Mouse (Mus musculus): ENCODE data around the gene Large2. TPM values are rescaled to one million over a fixed set of nuclear protein-coding genes. Genes with fewer than 3 reads are reported as not detected.

The Large2 gene
- polyA plus RNA-seq, 1 experiment from 2014 or later = 12.3 TPM

GRCm38 (mm10) chr2:92386821-92387570 lies 12.3 kb upstream of the Large2 start:
- Histone ChIP-seq H3K4me2 (ENCODE audit: low read depth, low read length) (no peak overlapping the region), H3K36me3 (ENCODE audit: control insufficient read depth, insufficient read depth, low read length) (0 out of 2 replicates have a peak, but pooled peaks cover 3% of the 10 kb centered on the region), H3K9ac (ENCODE audit: low read depth, low read length) (no peak overlapping the region), H3K4me3 (ENCODE audit: low read length) (no peak overlapping the region), H3K9me3 (ENCODE audit: control insufficient read depth, low read length) (no peaks in the 10 kb centered on the region), H3K4me1 (ENCODE audit: control insufficient read depth, insufficient read depth, low read length) (peaks cover 25% of the 10 kb centered on the region), H3K27me3 (replicated peaks; ENCODE audit: control insufficient read depth, insufficient read depth, low read length) (no peaks in the 10 kb centered on the region), H3K27ac (ENCODE audit: low read length) (no peak overlapping the region)
- WGBS = 91% methylated on average over 30 of the region's 30 CpGs
- ATAC-seq = no peak

GRCm38 (mm10) chr2:92385113-92386051 lies 10.7 kb upstream of the Large2 start:
- Histone ChIP-seq H3K4me1 (ENCODE audit: control insufficient read depth, insufficient read depth, low read length) (peaks cover 16% of the 10 kb centered on the region), H3K27ac (ENCODE audit: low read length) (no peak overlapping the region), H3K9me3 (ENCODE audit: control insufficient read depth, low read length) (no peaks in the 10 kb centered on the region), H3K4me2 (ENCODE audit: low read depth, low read length) (no peak overlapping the region), H3K36me3 (ENCODE audit: control insufficient read depth, insufficient read depth, low read length) (0 out of 2 replicates have a peak, but pooled peaks cover 3% of the 10 kb centered on the region), H3K9ac (ENCODE audit: low read depth, low read length) (no peak overlapping the region), H3K4me3 (ENCODE audit: low read length) (no peak overlapping the region), H3K27me3 (replicated peaks; ENCODE audit: control insufficient read depth, insufficient read depth, low read length) (no peaks in the 10 kb centered on the region)
- WGBS = 83% methylated on average over 22 of the region's 22 CpGs
- no peak for ATAC-seq

GRCm38 (mm10) chr2:92384101-92384500 lies 9.4 kb upstream of the Large2 start:
- no peak overlapping the region for H3K27ac ChIP-seq (ENCODE audit: low read length)
- 71% methylated on average over 4 of the region's 4 CpGs for WGBS
- H3K36me3 ChIP-seq (ENCODE audit: control insufficient read depth, insufficient read depth, low read length) = peaks cover 7% of the 10 kb centered on the region; the same call in 1 of the 2 replicates
- H3K9me3 ChIP-seq (ENCODE audit: control insufficient read depth, low read length) = no peaks in the 10 kb centered on the region
- no peak for ATAC-seq
- H3K9ac ChIP-seq (ENCODE audit: low read depth, low read length) = no peak overlapping the region
- peaks cover 12% of the 10 kb centered on the region for H3K4me1 ChIP-seq (ENCODE audit: control insufficient read depth, insufficient read depth, low read length)
- H3K4me3 ChIP-seq (ENCODE audit: low read length) = no peak overlapping the region
- H3K27me3 ChIP-seq (replicated peaks; ENCODE audit: control insufficient read depth, insufficient read depth, low read length) = no peaks in the 10 kb centered on the region
- H3K4me2 ChIP-seq (ENCODE audit: low read depth, low read length) = no peak overlapping the region

- peaks cover 17% of the 10 kb centered on the region; the same call in 1 of the 2 replicates for H3K36me3 ChIP-seq (ENCODE audit: control insufficient read depth, insufficient read depth, low read length)
- H3K27me3 ChIP-seq (replicated peaks; ENCODE audit: control insufficient read depth, insufficient read depth, low read length) = no peaks in the 10 kb centered on the region
- 84% methylated on average over 4 of the region's 4 CpGs for WGBS
- no peak overlapping the region for H3K4me2 ChIP-seq (ENCODE audit: low read depth, low read length)
- H3K9me3 ChIP-seq (ENCODE audit: control insufficient read depth, low read length) = no peaks in the 10 kb centered on the region
- H3K27ac ChIP-seq (ENCODE audit: low read length) = no peak overlapping the region
- peaks cover 4% of the 10 kb centered on the region; the same call in 1 of the 2 replicates for H3K4me1 ChIP-seq (ENCODE audit: control insufficient read depth, insufficient read depth, low read length)
- no peak overlapping the region for H3K9ac ChIP-seq (ENCODE audit: low read depth, low read length)
- H3K4me3 ChIP-seq (ENCODE audit: low read length) = no peak overlapping the region
- no peak for ATAC-seq
These were observed 8.1 kb upstream of the Large2 start for GRCm38 (mm10) chr2:92382759-92383158.

GRCm38 (mm10) chr2:92381901-92382588 lies 7.4 kb upstream of the Large2 start, which contains the start of gene 1700029I15Rik:
1700029I15Rik (plus strand) TSS chr2:92382538.
- Histone ChIP-seq H3K4me3 (ENCODE audit: low read length) (no peak within 1 kb of the TSS), H3K27ac (ENCODE audit: low read length) (no peak within 1 kb of the TSS), H3K9me3 (ENCODE audit: control insufficient read depth, low read length) (no peaks in the 10 kb centered on the region), H3K27me3 (replicated peaks; ENCODE audit: control insufficient read depth, insufficient read depth, low read length) (no peaks in the 10 kb centered on the region), H3K36me3 (ENCODE audit: control insufficient read depth, insufficient read depth, low read length) (peaks cover 20% of the 10 kb centered on the region; the same call in 1 of the 2 replicates), H3K4me2 (ENCODE audit: low read depth, low read length) (no peak within 1 kb of the TSS), H3K9ac (ENCODE audit: low read depth, low read length) (no peak within 1 kb of the TSS), H3K4me1 (ENCODE audit: control insufficient read depth, insufficient read depth, low read length) (no peaks in the 10 kb centered on the region)
- WGBS = 85% methylated on average over 5 of the region's 5 CpGs
- ATAC-seq = no peak

GRCm38 (mm10) chr2:92381161-92381560 lies 6.5 kb upstream of the Large2 start:
- Histone ChIP-seq H3K9ac (ENCODE audit: low read depth, low read length) (no peak overlapping the region), H3K4me2 (ENCODE audit: low read depth, low read length) (no peak overlapping the region), H3K27ac (ENCODE audit: low read length) (no peak overlapping the region), H3K27me3 (replicated peaks; ENCODE audit: control insufficient read depth, insufficient read depth, low read length) (no peaks in the 10 kb centered on the region), H3K4me3 (ENCODE audit: low read length) (no peak overlapping the region), H3K36me3 (ENCODE audit: control insufficient read depth, insufficient read depth, low read length) (peaks cover 18% of the 10 kb centered on the region; the same call in 1 of the 2 replicates), H3K9me3 (ENCODE audit: control insufficient read depth, low read length) (no peaks in the 10 kb centered on the region), H3K4me1 (ENCODE audit: control insufficient read depth, insufficient read depth, low read length) (peaks cover 4% of the 10 kb centered on the region)
- WGBS = 74% methylated on average over 5 of the region's 5 CpGs
- ATAC-seq = no peak

GRCm38 (mm10) chr2:92380495-92381050 lies 5.9 kb upstream of the Large2 start:
- no peak overlapping the region for H3K4me3 ChIP-seq (ENCODE audit: low read length)
- ATAC-seq = no peak
- WGBS = 65% methylated on average over 6 of the region's 6 CpGs
- peaks cover 8% of the 10 kb centered on the region for H3K4me1 ChIP-seq (ENCODE audit: control insufficient read depth, insufficient read depth, low read length)
- H3K36me3 ChIP-seq (ENCODE audit: control insufficient read depth, insufficient read depth, low read length) = peaks cover 17% of the 10 kb centered on the region; the same call in 1 of the 2 replicates
- H3K4me2 ChIP-seq (ENCODE audit: low read depth, low read length) = no peak overlapping the region
- H3K9me3 ChIP-seq (ENCODE audit: control insufficient read depth, low read length) = no peaks in the 10 kb centered on the region
- no peaks in the 10 kb centered on the region for H3K27me3 ChIP-seq (replicated peaks; ENCODE audit: control insufficient read depth, insufficient read depth, low read length)
- no peak overlapping the region for H3K27ac ChIP-seq (ENCODE audit: low read length)
- no peak overlapping the region for H3K9ac ChIP-seq (ENCODE audit: low read depth, low read length)

- H3K27ac ChIP-seq (ENCODE audit: low read length) = no peak overlapping the region
- H3K9me3 ChIP-seq (ENCODE audit: control insufficient read depth, low read length) = no peaks in the 10 kb centered on the region
- H3K27me3 ChIP-seq (replicated peaks; ENCODE audit: control insufficient read depth, insufficient read depth, low read length) = no peaks in the 10 kb centered on the region
- WGBS = 77% methylated on average over 17 of the region's 17 CpGs
- peaks cover 17% of the 10 kb centered on the region; the same call in 1 of the 2 replicates for H3K36me3 ChIP-seq (ENCODE audit: control insufficient read depth, insufficient read depth, low read length)
- peaks cover 8% of the 10 kb centered on the region for H3K4me1 ChIP-seq (ENCODE audit: control insufficient read depth, insufficient read depth, low read length)
- H3K4me3 ChIP-seq (ENCODE audit: low read length) = no peak overlapping the region
- H3K9ac ChIP-seq (ENCODE audit: low read depth, low read length) = no peak overlapping the region
- no peak overlapping the region for H3K4me2 ChIP-seq (ENCODE audit: low read depth, low read length)
- ATAC-seq = no peak
These were observed 5.3 kb upstream of the Large2 start for GRCm38 (mm10) chr2:92379783-92380494.
